Mouse (Mus musculus) megakaryocyte-erythroid progenitor cell, adult 5 weeks (primary cell): ENCODE measurements around the gene 1810062G17Rik. TPM values are rescaled to one million over a fixed set of nuclear protein-coding genes. Genes with fewer than 3 reads are reported as not detected.

Experiments used
- polyA plus RNA-seq: library from polyadenylated mRNA; stranded (reverse); fragments of >175 nt; gene quantifications from 2 replicates; pipeline ENCODE4 v1.2.3, GENCODE M21; 2012

1810062G17Rik gene
- polyA plus RNA-seq, result not detected in 2 replicates

GRCm38 (mm10) chr3:36475532-36476087 is at the start of gene 1810062G17Rik, which contains the start of gene Anxa5:
Gene 1810062G17Rik (plus strand): TSS chr3:36475937.
Gene Anxa5 (minus strand): TSS chr3:36475894.

GRCm38 (mm10) chr3:36521073-36522060 is 45.6 kb downstream of the 1810062G17Rik start, which contains the start of gene Gm11549:
Gene Gm11549 (minus strand): TSS chr3:36521813.

Other genes with a start within 250 kb of the 1810062G17Rik start
- 110 and 122 TPM in 2 replicates for gene Anxa5, start within 50 bp of the 1810062G17Rik start, polyA plus RNA-seq
- not detected in 2 replicates for gene Gm11549, start 45.9 kb downstream of the 1810062G17Rik start, polyA plus RNA-seq
- gene Exosc9, start 76.7 kb downstream of the 1810062G17Rik start, polyA plus RNA-seq, result 4.9 and 5.3 TPM in 2 replicates
- 86.1 and 98.3 TPM in 2 replicates for gene Ccna2, start 96.2 kb downstream of the 1810062G17Rik start, polyA plus RNA-seq
- gene Bbs7, start 137.5 kb downstream of the 1810062G17Rik start, polyA plus RNA-seq, result 1.4 TPM in 2 replicates
- 0.03 TPM in 1 of 2 replicates, not detected in the other for gene Trpc3, start 214.2 kb downstream of the 1810062G17Rik start, polyA plus RNA-seq